Mouse (Mus musculus): ENCODE measurements around the gene Chit1. TPM values are rescaled to one million over a fixed set of nuclear protein-coding genes. Genes with fewer than 3 reads are reported as not detected.

Gene Chit1
- total RNA-seq, 2 experiments from 2014 or later = not detected

- TF ChIP-seq CTCF (IDR thresholded peaks at IDR 0.05) = no peak
- DNase-seq = no peak
- intact Hi-C loops (cut with DNase I) = loop anchor here (10.0 kb wide), 1 partner anchor 946 kb away; the partner anchor contains the start of gene Ppp1r15b
- Histone ChIP-seq H3K27ac (peak overlapping the region; percentile 93), H3K4me3 (no peak overlapping the region)
Observed at GRCm38 (mm10) chr1:134080881-134081450, 30.1 kb upstream of the Chit1 start.

- DNase-seq = peak; percentile 87
- intact Hi-C loops (cut with DNase I) = loop anchor here (10.0 kb wide), 1 partner anchor 948 kb away; the partner anchor contains the start of gene Ppp1r15b
- no peak for TF ChIP-seq CTCF (IDR thresholded peaks at IDR 0.05)
- peak overlapping the region; percentile 93 for H3K27ac ChIP-seq
- H3K4me3 ChIP-seq = no peak overlapping the region; the same call in 1 of the 2 replicates
Observed at GRCm38 (mm10) chr1:134082987-134083516, 28.0 kb upstream of the Chit1 start.

- intact Hi-C loops (cut with DNase I) = loop anchor here (10.0 kb wide), 1 partner anchor 949 kb away; the partner anchor contains the start of gene Ppp1r15b
- Histone ChIP-seq H3K27ac (peak overlapping the region; percentile 93), H3K4me3 (no peak overlapping the region)
- no peak for TF ChIP-seq CTCF (IDR thresholded peaks at IDR 0.05)
- no peak for DNase-seq
Observed at GRCm38 (mm10) chr1:134083676-134084075, 27.4 kb upstream of the Chit1 start.

- peak overlapping the region; percentile 93 for H3K27ac ChIP-seq
- DNase-seq = no peak
- no peak overlapping the region for H3K4me3 ChIP-seq
- intact Hi-C loops (cut with DNase I) = loop anchor here (10.0 kb wide), 1 partner anchor 949 kb away; the partner anchor contains the start of gene Ppp1r15b
- TF ChIP-seq CTCF (IDR thresholded peaks at IDR 0.05) = no peak
Observed at GRCm38 (mm10) chr1:134084128-134084527, 26.9 kb upstream of the Chit1 start.

GRCm38 (mm10) chr1:134086017-134086416, 25.0 kb upstream of the Chit1 start:
- Histone ChIP-seq H3K4me3 (peak overlapping the region; percentile 61; the same call in 1 of the 2 replicates), H3K27ac (peak overlapping the region; percentile 93)
- DNase-seq = no peak
- intact Hi-C loops (cut with DNase I) = loop anchor here (10.0 kb wide), 1 partner anchor 951 kb away; the partner anchor contains the start of gene Ppp1r15b
- no peak for TF ChIP-seq CTCF (IDR thresholded peaks at IDR 0.05)

GRCm38 (mm10) chr1:134086811-134087398, 24.1 kb upstream of the Chit1 start:
- peak overlapping the region; percentile 61 for H3K4me3 ChIP-seq
- intact Hi-C loops (cut with DNase I) = loop anchor here (10.0 kb wide), 1 partner anchor 952 kb away; the partner anchor contains the start of gene Ppp1r15b
- TF ChIP-seq CTCF (IDR thresholded peaks at IDR 0.05) = no peak
- H3K27ac ChIP-seq = peak overlapping the region; percentile 93
- DNase-seq = peak; percentile 90

GRCm38 (mm10) chr1:134089074-134089473, 22.0 kb upstream of the Chit1 start:
- no peak for TF ChIP-seq CTCF (IDR thresholded peaks at IDR 0.05)
- intact Hi-C loops (cut with DNase I) = loop anchor here (10.0 kb wide), 1 partner anchor 954 kb away; the partner anchor contains the start of gene Ppp1r15b
- no peak for DNase-seq
- Histone ChIP-seq H3K4me3 (no peak overlapping the region), H3K27ac (no peak overlapping the region)

- no peak for TF ChIP-seq CTCF (IDR thresholded peaks at IDR 0.05)
- intact Hi-C loops (cut with DNase I) = no loop called here
- Histone ChIP-seq H3K4me3 (no peak overlapping the region; the same call in 1 of the 2 replicates), H3K27ac (peak overlapping the region; percentile 100)
- no peak for DNase-seq
Observed at GRCm38 (mm10) chr1:134091851-134092250, 19.2 kb upstream of the Chit1 start.

GRCm38 (mm10) chr1:134092368-134092767, 18.7 kb upstream of the Chit1 start:
- no peak for TF ChIP-seq CTCF (IDR thresholded peaks at IDR 0.05)
- intact Hi-C loops (cut with DNase I) = no loop called here
- DNase-seq = no peak
- H3K27ac ChIP-seq = peak overlapping the region; percentile 100
- H3K4me3 ChIP-seq = peak overlapping the region; percentile 76

GRCm38 (mm10) chr1:134092852-134093770, 17.9 kb upstream of the Chit1 start:
- no peak for TF ChIP-seq CTCF (IDR thresholded peaks at IDR 0.05)
- Histone ChIP-seq H3K27ac (peak overlapping the region; percentile 100), H3K4me3 (peak overlapping the region; percentile 76)
- DNase-seq = peak; percentile 98
- intact Hi-C loops (cut with DNase I) = no loop called here

GRCm38 (mm10) chr1:134093771-134094526, 17.1 kb upstream of the Chit1 start:
- Histone ChIP-seq H3K27ac (peak overlapping the region; percentile 100), H3K4me3 (peak overlapping the region; percentile 76)
- peak; percentile 46 for DNase-seq
- no peak for TF ChIP-seq CTCF (IDR thresholded peaks at IDR 0.05)
- intact Hi-C loops (cut with DNase I) = no loop called here

Data from gastrocnemius, adult 2 months (tissue).